In the genomic region with DNA sequence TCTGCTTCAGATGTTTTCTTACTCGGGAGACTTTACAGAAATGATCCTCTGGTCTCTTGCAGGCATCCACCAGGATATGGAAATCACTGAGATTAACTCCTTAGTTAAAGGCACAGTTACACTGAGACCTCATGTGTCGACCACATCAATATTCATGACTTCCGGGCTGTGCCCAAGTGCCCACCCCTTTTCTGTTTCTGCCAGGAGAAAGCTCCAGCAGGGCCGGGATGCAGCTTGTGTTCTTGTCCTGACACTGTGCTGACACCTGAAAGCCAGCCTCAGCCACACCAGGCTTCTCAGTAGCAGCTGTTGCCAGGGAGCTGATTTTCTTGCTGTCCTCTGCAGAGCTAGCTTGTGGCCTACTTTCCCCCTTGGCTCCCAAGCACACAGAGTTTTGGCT, we compare ENCODE assay signal across 14 mouse cellular contexts.
A peak's percentile ranks its signal among the peaks of the same experiment; 100 is the strongest.
DNase-seq lines count a peak whose midpoint lies in the region; ATAC-seq and TF ChIP-seq lines count a peak whose summit lies in the region.
"Had no signal": no experiment of that assay in that cellular context is flagged by ENCODE, and none has a peak within 500 bp of the region (broad histone marks: within the 10 kb centered on the region; RNA-seq: fewer than 3 reads in every experiment).

No protein-coding gene starts in this region.

- 25% methylated on average over 4 of the region's 4 CpGs for WGBS in lung, embryonic 14.5 days
- WGBS in forebrain, embryonic 14.5 days: 13% methylated on average over 4 of the region's 4 CpGs
- 17% methylated on average over 4 of the region's 4 CpGs for WGBS in hindbrain, embryonic 15.5 days

- DNase-seq in lung, embryonic 14.5 days: peak; percentile 6
- DNase-seq in lung, postnatal 4 days: no peak
- peak; percentile 70 for DNase-seq in forebrain, embryonic 14.5 days (ENCODE audit: low spot score)
- DNase-seq in retina, embryonic 14.5 days (ENCODE audit: low spot score): peak; percentile 32
- no peak for DNase-seq in gastrocnemius, postnatal 10 days
- DNase-seq: cerebellum, postnatal 25 days; gastrocnemius, postnatal 25 days; kidney, postnatal 14 days; liver, postnatal 0 days; thymus, postnatal 14 days had no signal

- H3K27ac ChIP-seq in lung, embryonic 14.5 days (ENCODE audit: low read depth): no peak overlapping the region
- H3K27ac ChIP-seq in forebrain, embryonic 14.5 days (ENCODE audit: low read depth, low read length): no peak overlapping the region; the same call in 1 of the 2 replicates
- no peak overlapping the region for H3K27ac ChIP-seq in hindbrain, embryonic 15.5 days (replicated peaks)
- H3K27ac ChIP-seq: limb, embryonic 12.5 days; stomach, embryonic 15.5 days had no signal

- H3K4me1 ChIP-seq in lung, embryonic 14.5 days (ENCODE audit: insufficient read depth): no peaks in the 10 kb centered on the region
- peaks cover 3% of the 10 kb centered on the region; the same call in 1 of the 2 replicates for H3K4me1 ChIP-seq in forebrain, embryonic 14.5 days (ENCODE audit: control insufficient read depth, insufficient read depth, low read length)
- H3K4me1 ChIP-seq in hindbrain, embryonic 15.5 days (replicated peaks): peaks cover 7% of the 10 kb centered on the region
- H3K4me1 ChIP-seq: limb, embryonic 12.5 days; stomach, embryonic 15.5 days had no signal

- no peaks in the 10 kb centered on the region for H3K36me3 ChIP-seq in lung, embryonic 14.5 days (ENCODE audit: insufficient read depth)
- H3K36me3 ChIP-seq in forebrain, embryonic 14.5 days (ENCODE audit: control insufficient read depth, insufficient read depth, low read length): no peaks in the 10 kb centered on the region
- no peaks in the 10 kb centered on the region for H3K36me3 ChIP-seq in hindbrain, embryonic 15.5 days
- H3K36me3 ChIP-seq: limb, embryonic 12.5 days; stomach, embryonic 15.5 days had no signal

- ATAC-seq in lung, embryonic 14.5 days (ENCODE audit: insufficient read depth): no peak
- ATAC-seq in forebrain, embryonic 14.5 days: peak; percentile 92
- 0 out of 2 replicates have a peak, but pooled peaks have one; percentile 34 for ATAC-seq in hindbrain, embryonic 15.5 days (ENCODE audit: low FRiP score, low read depth)
- no peak for ATAC-seq in cerebellum, adult (ENCODE audit: insufficient number of reproducible peaks, low FRiP score, low TSS enrichment)
- ATAC-seq: liver, postnatal 0 days had no signal

- H3K4me3 ChIP-seq in lung, embryonic 14.5 days (ENCODE audit: low read depth, low read length): no peak overlapping the region
- no peak overlapping the region for H3K4me3 ChIP-seq in forebrain, embryonic 14.5 days (ENCODE audit: low read depth, low read length)
- no peak overlapping the region for H3K4me3 ChIP-seq in hindbrain, embryonic 15.5 days
- H3K4me3 ChIP-seq: limb, embryonic 12.5 days; stomach, embryonic 15.5 days had no signal

- no peaks in the 10 kb centered on the region for H3K27me3 ChIP-seq in lung, embryonic 14.5 days (ENCODE audit: insufficient read depth, low read length)
- H3K27me3 ChIP-seq in forebrain, embryonic 14.5 days (replicated peaks; ENCODE audit: control insufficient read depth, insufficient read depth, low read length): no peaks in the 10 kb centered on the region
- no peaks in the 10 kb centered on the region for H3K27me3 ChIP-seq in hindbrain, embryonic 15.5 days
- H3K27me3 ChIP-seq: limb, embryonic 12.5 days; stomach, embryonic 15.5 days had no signal

- no peak for TF ChIP-seq CTCF in lung, embryonic 14.5 days (IDR thresholded peaks at IDR 0.05; ENCODE audit: low read depth)

- no peak overlapping the region for H3K4me2 ChIP-seq in lung, embryonic 14.5 days
- H3K4me2 ChIP-seq in forebrain, embryonic 14.5 days (ENCODE audit: low read length): no peak overlapping the region
- no peak overlapping the region for H3K4me2 ChIP-seq in hindbrain, embryonic 15.5 days
- H3K4me2 ChIP-seq: limb, embryonic 12.5 days; stomach, embryonic 15.5 days had no signal

- no peaks in the 10 kb centered on the region for H3K9me3 ChIP-seq in lung, embryonic 14.5 days (ENCODE audit: low read depth, low read length)
- no peaks in the 10 kb centered on the region for H3K9me3 ChIP-seq in forebrain, embryonic 14.5 days (replicated peaks; ENCODE audit: control insufficient read depth, low read length)
- no peaks in the 10 kb centered on the region for H3K9me3 ChIP-seq in hindbrain, embryonic 15.5 days
- H3K9me3 ChIP-seq: limb, embryonic 12.5 days; stomach, embryonic 15.5 days had no signal

- H3K9ac ChIP-seq in lung, embryonic 14.5 days: no peak overlapping the region
- no peak overlapping the region for H3K9ac ChIP-seq in forebrain, embryonic 14.5 days (ENCODE audit: low read length)
- H3K9ac ChIP-seq in hindbrain, embryonic 15.5 days: no peak overlapping the region
- H3K9ac ChIP-seq: limb, embryonic 12.5 days; liver, postnatal 0 days; stomach, embryonic 15.5 days had no signal

Comparison
In these comparisons a context has a peak if more than half of its experiments do, and no peak if none do; other contexts are left out.
1. DNase-seq: peak in lung, embryonic 14.5 days (single experiment), forebrain, embryonic 14.5 days (single experiment) and retina, embryonic 14.5 days (single experiment); none in lung, postnatal 4 days (0 of 2) and gastrocnemius, postnatal 10 days (single experiment).
2. ATAC-seq: peak in forebrain, embryonic 14.5 days (single experiment) and hindbrain, embryonic 15.5 days (single experiment); none in lung, embryonic 14.5 days (single experiment) and cerebellum, adult (single experiment).